Mouse (Mus musculus) ES-E14 (cell line): ENCODE measurements at regions not wholly inside any gene's neighbourhood (a gene's known extent, or its start where the extent isn't known, plus 50 kb on each side); places are given as distances from the start of the nearest gene placed in this dataset.

ENCODE experiments used
- DNase-seq: peaks from one replicate; pipeline ENCODE4 v3.0.0-alpha.2; 2013; ENCODE audit warnings: low read depth, low spot score
- H3K27ac ChIP-seq: 2 replicates; pipeline ENCODE4 v1.5.1; 2012; ENCODE audit warnings: low read depth, mild to moderate bottlenecking, low read length, moderate library complexity, mixed read lengths; ENCODE audit not compliant: poor library complexity, insufficient read depth, severe bottlenecking
- H3K36me3 ChIP-seq: 2 replicates; pipeline ENCODE4 v1.6.1; 2012; ENCODE audit warnings: mild to moderate bottlenecking, low read length, moderate library complexity, mixed read lengths; ENCODE audit not compliant: control insufficient read depth, poor library complexity, insufficient read depth, severe bottlenecking
- H3K4me1 ChIP-seq, 2 experiments: fragments of 150-350 bp in 1 of 2; sonication (generic) in 1 of 2; 2 replicates each; pipeline ENCODE4 v1.6.1; 2012; ENCODE audit warnings: low read length in 2 of 2, mild to moderate bottlenecking in 1 of 2, mixed read lengths in 1 of 2; ENCODE audit not compliant: control insufficient read depth in 2 of 2, insufficient read depth in 2 of 2, poor library complexity in 1 of 2
- H3K4me3 ChIP-seq, 2 experiments: fragments of 150-350 bp in 1 of 2; sonication (generic) in 1 of 2; 2 replicates each; pipeline ENCODE4 v1.5.1; 2012; ENCODE audit warnings: low read length in 2 of 2, low read depth in 1 of 2, mild to moderate bottlenecking in 1 of 2, mixed read lengths in 1 of 2; ENCODE audit not compliant: insufficient read depth in 1 of 2, poor library complexity in 1 of 2, severe bottlenecking in 1 of 2
- H3K9ac ChIP-seq: 2 replicates; pipeline ENCODE4 v1.6.1; 2012; ENCODE audit warnings: low read depth, mild to moderate bottlenecking, low read length, mixed read lengths; ENCODE audit not compliant: poor library complexity, insufficient read depth, severe bottlenecking
- H3K9me3 ChIP-seq: fragments of 150-350 bp; sonication (generic); 2 replicates; pipeline ENCODE4 v1.6.1; 2012; ENCODE audit warnings: low read depth, mild to moderate bottlenecking, low read length; ENCODE audit not compliant: control insufficient read depth, insufficient read depth
- CHD2 ChIP-seq: IDR thresholded peaks from 2 replicates; pipeline ENCODE4 v1.6.1; 2014; ENCODE audit warnings: mild to moderate bottlenecking, low read depth, low read length, inconsistent platforms
- HCFC1 ChIP-seq: IDR thresholded peaks from 2 replicates; pipeline ENCODE4 v1.6.1; 2012; ENCODE audit warnings: low read length, inconsistent platforms, borderline replicate concordance; ENCODE audit not compliant: insufficient read depth
- MAFK ChIP-seq: IDR thresholded peaks from 2 replicates; pipeline ENCODE4 v1.6.1; 2014; ENCODE audit warnings: mild to moderate bottlenecking, low read depth, low read length, inconsistent platforms; ENCODE audit not compliant: insufficient read depth
- ZC3H11A ChIP-seq: IDR thresholded peaks from 2 replicates; pipeline ENCODE4 v1.6.1; 2012; ENCODE audit warnings: low read depth, mild to moderate bottlenecking, inconsistent platforms, low read length, borderline replicate concordance
- ZNF384 ChIP-seq: IDR thresholded peaks from 2 replicates; pipeline ENCODE4 v1.6.1; 2012; ENCODE audit warnings: low read depth, low read length, inconsistent platforms
- in situ Hi-C, 2 experiments: fragments of 600-800 bp; cut with MboI; formaldehyde crosslinking; loops; one replicate each; pipeline ENCODE4 v1.15.1; 2025; ENCODE audit warnings: low sequenced_read_pairs in 2 of 2, inconsistent platforms in 1 of 2; ENCODE audit not compliant: unreplicated experiment in 2 of 2

DNA sequence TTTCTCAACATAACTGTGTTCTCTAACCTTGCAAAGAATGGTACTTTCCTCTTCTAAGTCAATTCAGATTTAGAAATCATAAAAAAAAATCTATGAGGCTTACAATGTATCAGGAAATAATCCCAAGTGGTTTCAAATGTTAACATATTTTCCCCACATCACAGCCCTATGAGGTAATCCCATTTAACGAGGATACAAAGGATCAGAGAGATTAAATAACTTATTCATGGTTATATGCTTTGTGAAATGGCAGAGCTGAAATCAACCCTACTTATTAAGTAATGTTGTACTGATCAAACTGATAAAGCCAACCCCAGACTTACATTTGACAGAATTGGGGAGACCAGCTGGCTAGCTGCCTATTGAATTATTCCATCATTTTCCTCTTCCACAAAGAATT, 614.4 kb downstream of the Ntrk3 start:
- DNase-seq: no peak
- Histone ChIP-seq H3K36me3 (no peaks in the 10 kb centered on the region), H3K4me1 (no peaks in the 10 kb centered on the region), H3K9me3 (no peaks in the 10 kb centered on the region), H3K27ac (no peak overlapping the region), H3K9ac (no peak overlapping the region), H3K4me3 (no peak overlapping the region)
- no peak for TF ChIP-seq MAFK
- no peak for TF ChIP-seq ZNF384
- no peak for TF ChIP-seq CHD2
- TF ChIP-seq ZC3H11A: no peak
- in situ Hi-C loops: no loop called here

DNA sequence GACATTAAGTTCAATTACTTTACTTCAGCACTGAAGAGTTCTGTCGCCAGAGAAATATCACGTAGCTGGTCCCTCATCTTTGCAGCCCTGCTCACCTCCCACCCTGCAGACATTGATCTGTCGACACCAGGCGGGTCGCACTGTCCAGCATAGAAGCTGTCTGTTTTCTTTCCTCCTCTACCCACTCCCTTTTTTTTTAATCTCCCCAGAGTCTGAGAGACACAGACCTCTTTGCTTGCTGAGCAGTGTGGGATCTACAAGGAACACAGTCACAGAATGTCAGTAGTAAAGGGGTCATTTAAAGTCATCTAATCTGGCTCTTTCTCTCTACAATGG, 616.7 kb downstream of the Ntrk3 start:
- Histone ChIP-seq H3K27ac (no peak overlapping the region), H3K9ac (no peak overlapping the region), H3K36me3 (no peaks in the 10 kb centered on the region), H3K4me1 (no peaks in the 10 kb centered on the region), H3K4me3 (no peak overlapping the region), H3K9me3 (no peaks in the 10 kb centered on the region)
- DNase-seq: no peak
- TF ChIP-seq CHD2 (no peak), ZNF384 (no peak), MAFK (no peak), ZC3H11A (no peak), HCFC1 (no peak)
- in situ Hi-C loops: no loop called here

DNA sequence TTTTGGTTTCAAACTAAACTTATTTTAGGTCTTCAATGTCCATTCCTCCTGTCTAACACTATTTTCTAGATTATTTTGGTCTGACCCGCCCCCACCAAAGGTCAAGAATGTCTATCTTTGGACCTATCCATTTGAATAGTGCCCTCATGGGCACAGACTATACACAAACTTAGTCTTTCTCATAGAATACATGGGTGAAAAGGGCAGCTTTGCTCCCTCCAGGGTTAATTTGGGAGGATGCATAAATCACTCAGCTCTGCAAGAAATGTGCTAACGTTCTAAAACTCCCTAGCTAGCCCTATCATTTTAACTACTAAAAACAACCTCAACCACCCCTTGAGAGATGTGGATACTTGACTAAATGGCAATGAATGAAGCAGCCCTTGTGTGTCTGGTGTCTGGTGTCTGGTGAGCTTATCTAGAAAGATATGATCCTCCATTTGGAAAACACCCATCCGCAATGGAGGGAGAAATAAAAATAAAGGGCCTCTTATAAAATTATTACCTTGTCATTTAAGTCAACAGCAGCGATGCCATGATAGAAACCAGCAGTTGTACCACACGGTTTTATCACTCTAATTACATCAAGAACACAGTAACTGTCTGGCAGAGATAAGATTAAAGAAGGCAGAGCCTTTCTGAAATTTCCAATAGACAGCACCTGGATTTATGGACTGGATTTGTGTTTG, 617.2 kb downstream of the Ntrk3 start:
- in situ Hi-C loops: no loop called here
- Histone ChIP-seq H3K9ac (no peak overlapping the region), H3K9me3 (no peaks in the 10 kb centered on the region), H3K36me3 (no peaks in the 10 kb centered on the region), H3K4me1 (no peaks in the 10 kb centered on the region), H3K4me3 (no peak overlapping the region), H3K27ac (no peak overlapping the region)
- TF ChIP-seq HCFC1: no peak
- no peak for TF ChIP-seq ZNF384
- TF ChIP-seq MAFK: no peak
- TF ChIP-seq CHD2: no peak
- TF ChIP-seq ZC3H11A: no peak
- DNase-seq: no peak

DNA sequence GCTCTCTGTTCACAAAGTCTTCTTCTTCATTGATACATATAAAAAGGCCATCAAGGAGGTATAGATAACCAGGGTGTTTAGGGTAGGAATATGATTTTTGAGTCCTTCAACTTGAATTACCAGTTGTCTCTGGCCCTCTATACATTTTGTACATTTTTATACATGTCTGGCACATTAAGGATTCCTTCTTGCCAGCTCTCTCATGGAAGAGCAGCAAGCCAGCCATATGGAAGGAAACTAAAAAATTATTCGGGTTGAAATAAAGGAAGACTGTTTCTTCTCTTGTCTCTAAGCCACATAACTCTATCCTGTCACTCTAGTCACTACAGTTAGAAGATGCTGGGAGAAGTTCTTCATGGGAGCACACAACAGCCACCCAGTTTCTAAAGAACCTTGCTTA, 618.0 kb downstream of the Ntrk3 start:
- no peak overlapping the region for H3K4me3 ChIP-seq
- no peak overlapping the region for H3K27ac ChIP-seq
- H3K9me3 ChIP-seq: no peaks in the 10 kb centered on the region
- no peaks in the 10 kb centered on the region for H3K36me3 ChIP-seq
- H3K4me1 ChIP-seq: no peaks in the 10 kb centered on the region
- in situ Hi-C loops: no loop called here
- H3K9ac ChIP-seq: no peak overlapping the region
- DNase-seq: no peak
- TF ChIP-seq MAFK (no peak), ZC3H11A (no peak)

DNA sequence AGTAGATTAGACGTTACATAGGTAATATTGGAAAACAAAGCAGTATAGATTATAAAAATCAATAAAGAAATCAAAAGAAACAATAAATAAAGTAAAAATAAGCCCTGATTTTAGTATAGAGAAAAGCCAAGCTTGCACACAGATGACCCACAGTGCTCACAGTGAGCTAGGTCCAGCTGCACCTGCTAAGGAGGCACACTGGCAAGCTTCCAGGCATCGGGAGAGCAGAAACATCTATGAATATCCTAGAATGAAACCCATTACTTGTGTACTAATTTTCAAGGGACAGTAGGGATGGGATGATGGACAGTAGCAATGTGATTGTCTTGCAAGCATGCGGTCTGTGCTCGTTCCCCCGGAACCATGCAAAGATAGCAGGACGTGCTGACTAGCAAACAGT, 626.5 kb downstream of the Ntrk3 start:
- Histone ChIP-seq H3K9ac (no peak overlapping the region), H3K4me3 (no peak overlapping the region), H3K9me3 (no peaks in the 10 kb centered on the region), H3K4me1 (no peaks in the 10 kb centered on the region), H3K36me3 (no peaks in the 10 kb centered on the region), H3K27ac (no peak overlapping the region)
- TF ChIP-seq CHD2: no peak
- TF ChIP-seq MAFK: no peak
- no peak for DNase-seq
- in situ Hi-C loops: no loop called here
